ENCODE assay signal across 18 mouse cellular contexts in genomic region chr11:31732342-31732741, GRCm38 (mm10).
A peak's percentile ranks its signal among the peaks of the same experiment; 100 is the strongest.
DNase-seq lines count a peak whose midpoint lies in the region; ATAC-seq and TF ChIP-seq lines count a peak whose summit lies in the region.
"Had no signal": no experiment of that assay in that cellular context is flagged by ENCODE, and none has a peak within 500 bp of the region (broad histone marks: within the 10 kb centered on the region; RNA-seq: fewer than 3 reads in every experiment).

No protein-coding gene starts in this region.

- no peak for ATAC-seq in heart, embryonic 15.5 days (replicated peaks; ENCODE audit: insufficient number of reproducible peaks, insufficient read depth, low FRiP score, low read depth)
- no peak for ATAC-seq in G1E (ENCODE audit: extremely low read depth, insufficient number of reproducible peaks, low FRiP score, poor library complexity, severe bottlenecking)
- peak; percentile 54 for ATAC-seq in liver, embryonic 11.5 days (replicated peaks; ENCODE audit: low FRiP score)
- ATAC-seq in megakaryocyte progenitor cell, adult 5-6 weeks (replicated peaks; ENCODE audit: poor library complexity) = peak; percentile 27
- ATAC-seq: hindbrain, postnatal 0 days had no signal

- no peak for DNase-seq in heart, postnatal 25 days (ENCODE audit: low spot score)
- no peak for DNase-seq in G1E (ENCODE audit: low spot score)
- no peak for DNase-seq in liver, embryonic 11.5 days (ENCODE audit: low spot score)
- DNase-seq in left cerebral cortex, postnatal 14 days (ENCODE audit: low spot score in 2 of 2) = no peak
- DNase-seq in cerebellum, postnatal 36 days = no peak
- no peak for DNase-seq in kidney, postnatal 36 days
- DNase-seq: adrenal gland, postnatal 36 days; gastrocnemius, postnatal 10 days; right cerebral cortex, adult 18-20 months; spleen, adult 18-20 months had no signal

- 49% methylated on average over 3 of the region's 3 CpGs for WGBS in heart, embryonic 15.5 days
- 52% methylated on average over 3 of the region's 3 CpGs for WGBS in liver, embryonic 11.5 days

- H3K36me3 ChIP-seq in heart, embryonic 15.5 days = no peaks in the 10 kb centered on the region
- H3K36me3 ChIP-seq in G1E (replicated peaks) = no peaks in the 10 kb centered on the region
- H3K36me3 ChIP-seq in liver, embryonic 11.5 days (ENCODE audit: control insufficient read depth, insufficient read depth, low read length) = no peaks in the 10 kb centered on the region
- H3K36me3 ChIP-seq: embryonic facial prominence, embryonic 10.5 days; heart, embryonic 13.5 days; limb, embryonic 13.5 days; midbrain, embryonic 12.5 days had no signal

- no peaks in the 10 kb centered on the region for H3K9me3 ChIP-seq in heart, embryonic 15.5 days (replicated peaks)
- H3K9me3 ChIP-seq in G1E (replicated peaks) = no peaks in the 10 kb centered on the region
- H3K9me3 ChIP-seq in liver, embryonic 11.5 days (ENCODE audit: control insufficient read depth, low read length) = no peaks in the 10 kb centered on the region
- H3K9me3 ChIP-seq: embryonic facial prominence, embryonic 10.5 days; heart, embryonic 13.5 days; limb, embryonic 13.5 days; midbrain, embryonic 12.5 days had no signal

- H3K9ac ChIP-seq in heart, embryonic 15.5 days = no peak overlapping the region
- H3K9ac ChIP-seq in liver, embryonic 11.5 days (ENCODE audit: low read depth, low read length) = no peak overlapping the region
- H3K9ac ChIP-seq: heart, embryonic 13.5 days; limb, embryonic 13.5 days; midbrain, embryonic 12.5 days had no signal

- no peaks in the 10 kb centered on the region for H3K27me3 ChIP-seq in heart, embryonic 15.5 days
- peaks cover 52% of the 10 kb centered on the region for H3K27me3 ChIP-seq in G1E (ENCODE audit: insufficient read depth, low read length)
- H3K27me3 ChIP-seq in liver, embryonic 11.5 days (replicated peaks; ENCODE audit: control insufficient read depth, insufficient read depth, low read length) = no peaks in the 10 kb centered on the region
- H3K27me3 ChIP-seq: heart, embryonic 13.5 days; limb, embryonic 13.5 days; midbrain, embryonic 12.5 days had no signal

- no peak overlapping the region for H3K4me3 ChIP-seq in heart, embryonic 15.5 days
- peak overlapping the region; percentile 42; the same call in 1 of the 2 replicates for H3K4me3 ChIP-seq in G1E (ENCODE audit: low read depth, low read length)
- H3K4me3 ChIP-seq in liver, embryonic 11.5 days (ENCODE audit: low read depth, low read length) = no peak overlapping the region
- H3K4me3 ChIP-seq: embryonic facial prominence, embryonic 10.5 days; erythroblast, embryonic 14.5 days; heart, embryonic 13.5 days; limb, embryonic 13.5 days; midbrain, embryonic 12.5 days had no signal

- no peak overlapping the region for H3K4me2 ChIP-seq in heart, embryonic 15.5 days
- no peak overlapping the region for H3K4me2 ChIP-seq in liver, embryonic 11.5 days
- H3K4me2 ChIP-seq: heart, embryonic 13.5 days; limb, embryonic 13.5 days; midbrain, embryonic 12.5 days had no signal

- no peak for TF ChIP-seq CTCF in G1E (IDR thresholded peaks at IDR 0.05; ENCODE audit: low read depth, low read length)

- peaks cover 51% of the 10 kb centered on the region for H3K4me1 ChIP-seq in heart, embryonic 15.5 days (replicated peaks)
- peaks cover 28% of the 10 kb centered on the region for H3K4me1 ChIP-seq in G1E (ENCODE audit: insufficient read depth, low read depth, low read length)
- H3K4me1 ChIP-seq in liver, embryonic 11.5 days (replicated peaks; ENCODE audit: control insufficient read depth, insufficient read depth, low read length) = peaks cover 9% of the 10 kb centered on the region; the same call in 1 of the 2 replicates

- intact Hi-C loops in heart, postnatal 25 days (cut with DNase I) = no loop called here
- intact Hi-C loops in left cerebral cortex, postnatal 14 days (cut with DNase I) = no loop called here

- 0 out of 2 replicates have a peak overlapping the region, but pooled peaks have one; percentile 7 for H3K27ac ChIP-seq in heart, embryonic 15.5 days
- no peak overlapping the region for H3K27ac ChIP-seq in liver, embryonic 11.5 days (ENCODE audit: low read depth, low read length)
- H3K27ac ChIP-seq: embryonic facial prominence, embryonic 10.5 days; heart, embryonic 13.5 days; hindbrain, postnatal 0 days; limb, embryonic 13.5 days had no signal

Comparison
In these comparisons a context has a peak if more than half of its experiments do, and no peak if none do; other contexts are left out.
1. ATAC-seq: peak in liver, embryonic 11.5 days (single experiment) and megakaryocyte progenitor cell, adult 5-6 weeks (single experiment); none in heart, embryonic 15.5 days (single experiment) and G1E (single experiment).